Mouse (Mus musculus) forebrain, embryonic 14.5 days (tissue): ENCODE measurements around the gene Dcun1d3. TPM values are rescaled to one million over a fixed set of nuclear protein-coding genes. Genes with fewer than 3 reads are reported as not detected.

Source experiments
- polyA plus RNA-seq: library from polyadenylated mRNA; unstranded; fragments of >200 nt; fragmentation: Nextera tagmentation; extraction: Ambion mirVana; gene quantifications from 2 replicates; pipeline ENCODE4 v1.2.1, GENCODE M21; 2014

Gene Dcun1d3
- polyA plus RNA-seq, 1 experiment from 2014 or later, result 9.2 TPM

Other genes starting within 250 kb of the Dcun1d3 start
- not detected in 2 replicates for gene Acsm4, start 206.3 kb downstream of the Dcun1d3 start, polyA plus RNA-seq
- gene Thumpd1, start 175.5 kb downstream of the Dcun1d3 start, polyA plus RNA-seq, result 92.9 and 102 TPM in 2 replicates
- gene Acsm3, start 135.4 kb downstream of the Dcun1d3 start, polyA plus RNA-seq, result 0.30 TPM in 1 of 2 replicates, not detected in the other
- gene Rexo5, start 102.3 kb downstream of the Dcun1d3 start, polyA plus RNA-seq, result 10.5 and 13.7 TPM in 2 replicates
- gene Eri2, start 102.2 kb downstream of the Dcun1d3 start, polyA plus RNA-seq, result 27.0 and 31.2 TPM in 2 replicates
- gene Lyrm1, start 437 bp downstream of the Dcun1d3 start, polyA plus RNA-seq, result 17.2 and 18.5 TPM in 2 replicates
- 0.11 TPM in 1 of 2 replicates, not detected in the other for gene Dnah3, start 199.0 kb upstream of the Dcun1d3 start, polyA plus RNA-seq
- 6.8 and 7.1 TPM in 2 replicates for gene Tmem159, start 206.1 kb upstream of the Dcun1d3 start, polyA plus RNA-seq
- gene Zp2, start 249.0 kb upstream of the Dcun1d3 start, polyA plus RNA-seq, result not detected in 2 replicates